Mouse (Mus musculus) spleen, embryonic (tissue): Measurements from ENCODE around the gene Hlcs.

ENCODE experiments used
- CTCF ChIA-PET: fragments of 350-600 bp; sonication (Branson Sonifier 250); formaldehyde crosslinking; loops from one replicate; lab custom pipeline; 2022; lab: Charles Lee

Hlcs gene

GRCm38 (mm10) chr16:94113160-94113559 is 200.2 kb downstream of the Hlcs start:
- CTCF ChIA-PET: no interaction called here

GRCm38 (mm10) chr16:94097724-94098455 is 215.5 kb downstream of the Hlcs start:
- CTCF ChIA-PET: no interaction called here

- CTCF ChIA-PET: no interaction called here
Measured at GRCm38 (mm10) chr16:94096479-94096878, 216.9 kb downstream of the Hlcs start.

- CTCF ChIA-PET: interaction anchor here (0.7 kb wide), 1 partner anchor 62 kb away, joined by 3 read pairs; no protein-coding TSS in a partner anchor
Measured at GRCm38 (mm10) chr16:94095109-94095822, 218.1 kb downstream of the Hlcs start.

- CTCF ChIA-PET: no interaction called here
Measured at GRCm38 (mm10) chr16:94094251-94095108, 218.9 kb downstream of the Hlcs start.

- CTCF ChIA-PET: no interaction called here
Measured at GRCm38 (mm10) chr16:94093151-94093863, 220.1 kb downstream of the Hlcs start.

GRCm38 (mm10) chr16:94092511-94093150 is 220.7 kb downstream of the Hlcs start:
- CTCF ChIA-PET: no interaction called here

GRCm38 (mm10) chr16:94088819-94089692 is 224.3 kb downstream of the Hlcs start:
- CTCF ChIA-PET: no interaction called here

GRCm38 (mm10) chr16:94088226-94088748 is 225.1 kb downstream of the Hlcs start:
- CTCF ChIA-PET: interaction anchor here (0.5 kb wide), 1 partner anchor 402 kb away, joined by 3 read pairs; no protein-coding TSS in a partner anchor

- CTCF ChIA-PET: interaction anchor here (0.5 kb wide), 1 partner anchor 402 kb away, joined by 3 read pairs; no protein-coding TSS in a partner anchor
Measured at GRCm38 (mm10) chr16:94087570-94088225, 225.7 kb downstream of the Hlcs start.

- CTCF ChIA-PET: interaction anchor here (0.7 kb wide), 1 partner anchor 300 kb away, joined by 9 read pairs; no protein-coding TSS in a partner anchor
Measured at GRCm38 (mm10) chr16:94086701-94087569, 226.4 kb downstream of the Hlcs start.

GRCm38 (mm10) chr16:94085603-94086285 is 227.6 kb downstream of the Hlcs start:
- CTCF ChIA-PET: interaction anchor here (1.1 kb wide), 1 partner anchor 17 kb away, joined by 16 read pairs; no protein-coding TSS in a partner anchor

- CTCF ChIA-PET: interaction anchor here (1.1 kb wide), 1 partner anchor 16 kb away, joined by 16 read pairs; no protein-coding TSS in a partner anchor
Measured at GRCm38 (mm10) chr16:94084711-94085602, 228.4 kb downstream of the Hlcs start, which contains the start of gene Sim2. Gene Sim2, plus strand, starts transcription at chr16:94084931.

GRCm38 (mm10) chr16:94083848-94084525 is 229.4 kb downstream of the Hlcs start:
- CTCF ChIA-PET: no interaction called here
